Mouse (Mus musculus) gastrocnemius, adult 18-20 months (tissue): ENCODE measurements at regions not wholly inside any gene's neighbourhood (a gene's known extent, or its start where the extent isn't known, plus 50 kb on each side); places are given as distances from the start of the nearest gene placed in this dataset.
"Not testable (repeated sequence)": the region's sequence is repeated elsewhere in the genome, so short reads cannot be mapped to it uniquely, and the experiment has no call there.

Experiments
- DNase-seq: peaks from one replicate; pipeline ENCODE4 v3.0.0; 2021; ENCODE audit warnings: low spot score

DNA sequence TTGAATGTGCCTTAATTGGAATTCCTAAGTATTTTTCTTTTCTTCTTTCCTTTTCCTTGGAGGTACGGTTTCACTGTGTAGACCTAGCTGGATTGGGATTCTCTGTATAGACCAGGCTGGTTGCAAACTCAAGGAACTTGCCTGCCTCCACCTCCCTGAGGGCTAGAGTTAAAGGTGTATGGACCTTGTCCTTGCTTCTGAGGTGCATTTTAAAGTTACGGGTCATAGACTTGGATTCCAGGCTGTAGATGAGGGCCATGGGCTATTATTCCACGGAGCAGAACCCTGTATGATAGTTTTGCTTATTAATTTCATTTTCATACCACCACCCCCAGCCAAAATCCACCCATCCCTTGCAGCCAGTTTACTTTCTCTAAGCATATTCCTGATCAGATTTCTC, 50.7 kb upstream of the Wdr26 start:
- DNase-seq: no peak

DNA sequence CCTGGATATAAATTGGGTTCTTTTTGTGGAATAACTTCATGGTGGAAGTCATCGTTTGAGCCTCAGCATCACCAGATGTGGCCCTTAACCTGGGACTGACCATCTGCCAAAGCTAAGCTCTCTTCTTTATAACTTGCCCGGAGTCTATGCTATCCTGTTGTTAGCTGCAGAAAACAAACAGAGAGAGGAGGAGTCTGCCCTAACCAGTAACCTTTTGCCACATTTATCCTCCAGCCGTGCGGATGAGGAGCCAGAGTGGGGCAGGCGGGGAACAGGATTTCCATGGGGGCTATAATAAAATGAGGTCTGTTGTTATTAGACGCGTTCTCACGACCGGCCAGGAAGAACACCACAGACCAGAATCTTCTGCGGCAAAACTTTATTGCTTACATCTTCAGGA, 51.4 kb upstream of the Wdr26 start:
- DNase-seq: no peak

DNA sequence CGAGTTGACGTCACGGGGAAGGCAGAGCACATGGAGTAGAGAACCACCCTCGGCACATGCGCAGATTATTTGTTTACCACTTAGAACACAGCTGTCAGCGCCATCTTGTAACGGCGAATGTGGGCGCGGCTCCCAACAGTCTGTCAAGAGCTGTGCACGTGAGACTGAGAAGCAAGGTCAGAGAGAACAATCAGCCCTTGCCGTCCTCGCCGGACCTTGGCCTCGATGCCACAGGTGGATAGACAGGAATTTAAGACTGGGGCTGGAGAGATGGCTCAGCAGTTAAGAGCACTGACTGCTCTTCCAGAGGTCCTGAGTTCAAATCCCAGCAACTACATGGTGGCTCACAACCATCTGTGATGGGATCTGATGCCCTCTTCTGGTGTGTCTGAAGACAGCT, 58.7 kb upstream of the Wdr26 start:
- DNase-seq: not testable (repeated sequence)

DNA sequence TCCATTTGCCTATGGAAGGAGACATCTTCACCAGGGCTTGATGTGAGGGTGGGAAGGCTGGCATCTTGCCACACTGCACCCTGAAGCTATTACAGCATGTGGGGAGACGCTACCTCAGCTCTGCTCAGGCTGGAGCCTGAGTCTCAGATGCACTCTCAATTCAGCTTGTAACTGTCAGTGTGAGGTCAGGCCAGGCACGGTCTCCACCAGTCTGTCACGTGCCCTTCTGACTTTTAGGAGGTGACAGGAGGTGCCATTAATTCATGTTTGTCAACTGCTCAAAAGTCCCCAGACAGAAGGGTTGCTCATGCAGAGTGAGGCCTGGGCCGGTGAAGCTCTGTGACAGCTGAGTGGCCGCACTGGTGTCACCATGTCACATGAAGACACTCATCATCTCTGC, 59.4 kb upstream of the Wdr26 start:
- no peak for DNase-seq

DNA sequence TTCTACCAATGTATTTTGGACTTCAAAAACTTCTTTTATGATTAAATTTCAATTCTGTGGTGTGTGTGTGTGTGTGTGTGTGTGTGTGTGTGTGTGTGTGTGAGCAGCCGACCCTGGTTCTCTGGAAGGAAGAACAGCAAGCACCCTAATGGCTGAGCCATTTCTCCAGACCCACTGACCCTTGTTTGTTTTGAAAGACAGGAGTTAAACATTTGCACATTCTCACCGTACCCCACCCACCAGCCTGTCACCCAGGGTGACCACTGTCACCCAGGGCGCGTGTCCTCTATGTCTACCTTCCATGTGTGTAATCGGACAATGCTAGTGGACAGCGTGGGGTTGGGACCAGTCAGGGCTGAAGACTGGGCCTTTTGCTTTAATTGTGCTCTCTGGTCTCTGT, 60.0 kb upstream of the Wdr26 start:
- no peak for DNase-seq

DNA sequence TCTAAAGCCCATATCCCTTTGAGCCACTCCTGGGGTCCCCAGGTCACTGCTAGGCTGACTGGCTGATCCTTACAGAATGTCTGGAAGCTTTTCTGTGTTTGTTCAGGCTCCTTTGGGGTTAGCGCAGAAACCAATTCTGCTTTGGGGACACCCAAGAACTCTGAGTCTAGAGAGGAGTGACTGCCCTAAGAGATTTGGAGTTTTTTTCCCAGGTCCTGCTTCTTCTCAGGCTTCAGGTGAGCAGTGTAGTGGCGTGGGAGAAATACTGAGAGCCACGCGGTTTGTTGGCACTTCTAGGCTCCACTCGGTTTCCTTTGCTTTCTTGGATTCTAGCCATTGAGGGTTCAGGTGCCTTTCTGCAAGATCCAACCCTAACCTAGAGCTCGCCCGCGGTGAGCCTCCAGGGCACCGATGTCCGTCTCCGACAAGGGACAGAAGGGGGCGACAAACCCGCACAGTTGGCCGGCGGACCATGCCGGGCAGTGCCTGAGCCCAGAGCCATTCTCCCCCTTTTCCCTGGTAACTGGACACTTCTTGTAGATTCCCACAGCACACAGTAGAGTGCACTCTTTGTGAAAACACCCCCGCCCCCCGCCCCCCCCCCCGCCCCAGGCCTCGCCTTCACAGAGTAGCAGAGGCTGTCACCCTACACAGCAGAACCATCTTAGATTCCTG, 61.0 kb upstream of the Wdr26 start:
- DNase-seq: peak; percentile 76

DNA sequence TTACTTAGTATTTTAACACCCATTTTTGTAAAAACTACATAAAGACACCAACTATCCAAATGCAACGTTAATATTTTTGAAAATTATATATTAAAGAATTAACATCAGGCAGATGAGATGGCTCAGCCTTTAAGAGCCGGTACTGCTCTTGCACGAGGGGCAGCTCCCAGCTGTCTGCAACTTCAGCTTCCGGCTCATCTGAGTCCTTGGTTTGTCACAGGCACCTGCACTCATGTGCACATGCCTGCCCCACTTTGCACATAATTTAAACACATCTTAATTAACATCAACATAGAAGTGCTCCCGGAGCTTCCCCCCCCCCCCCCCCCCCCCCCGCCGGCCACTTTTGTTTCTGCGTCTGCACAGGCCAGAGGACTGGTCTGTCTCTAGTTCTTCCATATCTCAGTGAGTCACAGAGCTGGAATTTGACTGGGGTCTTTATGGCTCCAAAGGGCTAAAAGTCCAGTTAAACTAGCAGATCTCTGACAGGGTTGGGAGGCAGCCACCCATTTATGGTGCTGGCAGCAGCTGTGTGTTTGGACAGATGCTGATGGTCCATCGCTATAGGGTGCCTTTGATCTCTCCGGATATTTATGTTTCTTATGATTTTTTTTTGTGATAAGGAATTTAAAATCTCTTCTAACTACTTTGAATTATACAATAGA, 61.9 kb upstream of the Wdr26 start:
- no peak for DNase-seq

DNA sequence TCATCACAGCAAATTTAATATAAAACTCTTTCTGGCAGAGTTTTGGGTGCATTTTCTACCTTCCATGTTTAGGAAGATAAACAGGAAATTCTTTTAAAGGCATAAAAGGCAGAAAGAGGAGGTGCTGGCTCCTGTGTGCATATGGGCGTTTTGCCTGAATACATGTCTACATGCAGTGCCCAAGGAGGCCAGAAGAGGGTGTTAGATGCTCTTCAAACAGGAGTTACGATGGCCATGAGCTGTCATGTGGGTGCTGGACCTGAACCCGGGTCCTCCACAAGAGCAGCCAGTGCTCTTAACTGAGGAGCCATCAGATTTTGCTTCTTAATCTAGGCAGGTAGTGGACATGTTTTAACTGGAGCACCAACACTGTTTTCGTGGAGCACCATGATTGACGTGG, 69.0 kb upstream of the Wdr26 start:
- DNase-seq: no peak

DNA sequence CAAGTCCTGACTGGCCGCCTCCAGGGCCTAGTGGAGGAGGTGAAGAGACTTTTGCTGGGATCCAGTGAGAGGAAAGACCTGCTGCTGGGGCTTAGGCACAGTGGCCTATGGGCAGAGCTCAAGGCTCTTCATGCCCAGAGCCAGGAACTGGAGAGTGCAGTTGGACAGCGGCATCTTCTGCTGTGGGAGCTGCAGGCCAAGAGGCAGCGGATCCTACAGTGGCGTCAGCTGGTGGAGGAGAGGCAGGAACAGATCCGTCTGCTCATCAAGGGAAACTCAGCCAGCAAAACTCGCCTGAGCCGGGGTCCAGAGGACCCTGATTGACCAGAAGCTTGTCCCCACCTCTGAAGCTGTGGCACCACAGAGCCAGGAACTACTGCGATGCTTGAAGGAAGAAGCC, 69.4 kb upstream of the Cnih3 start:
- DNase-seq: not testable (repeated sequence)

DNA sequence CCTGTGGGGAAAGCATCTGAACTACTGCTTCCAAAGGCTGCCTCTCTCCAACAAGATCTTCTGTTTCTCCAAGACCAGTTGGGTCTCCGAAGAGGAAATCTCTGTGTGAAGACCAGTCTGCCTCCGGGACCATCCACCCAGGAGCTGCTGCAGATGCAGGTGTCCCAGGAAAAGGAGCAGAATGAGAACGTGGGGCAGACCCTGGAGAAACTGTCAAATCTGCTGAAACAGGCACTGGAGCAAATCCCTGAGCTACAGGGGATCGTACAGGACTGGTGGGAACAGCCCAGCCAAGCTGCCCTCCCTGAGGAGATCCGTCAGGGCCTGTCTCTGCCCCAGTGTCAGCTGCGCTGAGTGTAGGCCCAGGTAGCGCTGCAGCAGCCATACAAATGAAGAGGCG, 68.9 kb upstream of the Cnih3 start:
- not testable (repeated sequence) for DNase-seq

DNA sequence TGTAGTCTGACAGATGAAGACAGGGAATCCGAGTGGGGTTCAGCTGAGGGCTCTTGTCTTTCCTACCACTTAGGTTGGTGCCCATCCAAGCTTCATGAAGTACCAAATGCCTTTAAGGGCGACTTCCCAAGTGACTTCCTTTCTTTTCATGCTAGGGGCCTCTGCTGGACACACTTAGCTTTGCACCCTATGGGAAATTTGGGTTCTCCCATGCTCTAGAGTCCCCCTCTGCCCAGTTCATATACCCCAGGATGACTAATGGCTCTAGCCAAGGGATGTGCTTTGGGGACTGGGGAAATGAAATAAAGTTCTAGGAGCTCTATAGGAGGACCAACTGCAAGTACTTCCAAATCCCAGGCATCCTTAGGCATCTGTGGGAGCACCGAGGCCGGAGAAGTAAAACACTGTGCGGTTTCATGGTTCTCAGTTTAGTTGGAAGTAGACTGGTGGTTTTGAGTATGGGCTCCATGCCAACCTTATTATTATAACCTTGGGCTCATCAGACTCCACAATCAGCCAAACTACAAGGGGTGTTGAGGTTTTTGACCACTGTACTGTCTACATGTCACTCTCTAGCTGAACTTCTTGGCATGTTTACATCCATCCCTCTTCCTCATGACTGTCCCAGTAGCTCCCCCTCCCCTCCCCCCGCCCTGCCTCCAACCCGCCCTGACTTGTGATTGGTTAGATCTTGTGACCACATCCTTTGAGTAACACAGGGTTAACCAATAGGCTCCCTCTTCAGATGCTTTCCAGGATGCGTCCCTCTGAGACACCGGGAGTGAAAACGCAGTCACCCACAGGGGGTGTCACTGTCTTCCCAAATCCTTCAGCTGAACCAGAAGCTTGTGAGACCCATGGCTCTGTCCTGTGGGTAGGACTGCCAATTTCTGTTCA, 67.9 kb upstream of the Cnih3 start:
- no peak for DNase-seq

DNA sequence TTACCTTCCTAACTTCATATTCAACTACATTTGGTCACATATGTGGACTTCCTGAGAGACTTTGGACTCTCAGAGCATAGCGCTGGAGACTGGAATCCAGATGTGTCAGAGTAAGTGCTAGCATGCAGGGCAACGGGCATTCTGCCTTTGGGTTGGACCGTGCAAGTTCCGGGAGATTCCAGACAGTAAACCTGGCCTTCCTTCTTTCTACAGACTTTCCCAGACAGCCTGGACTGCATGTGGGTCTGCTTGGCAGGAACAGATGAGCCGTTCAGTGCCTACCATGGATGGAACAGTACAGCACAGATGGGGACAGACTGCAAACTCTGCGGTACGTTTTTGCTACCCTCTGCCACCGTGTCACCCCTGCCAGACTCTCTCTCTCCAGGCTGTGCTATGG, 66.8 kb upstream of the Cnih3 start:
- DNase-seq: no peak

DNA sequence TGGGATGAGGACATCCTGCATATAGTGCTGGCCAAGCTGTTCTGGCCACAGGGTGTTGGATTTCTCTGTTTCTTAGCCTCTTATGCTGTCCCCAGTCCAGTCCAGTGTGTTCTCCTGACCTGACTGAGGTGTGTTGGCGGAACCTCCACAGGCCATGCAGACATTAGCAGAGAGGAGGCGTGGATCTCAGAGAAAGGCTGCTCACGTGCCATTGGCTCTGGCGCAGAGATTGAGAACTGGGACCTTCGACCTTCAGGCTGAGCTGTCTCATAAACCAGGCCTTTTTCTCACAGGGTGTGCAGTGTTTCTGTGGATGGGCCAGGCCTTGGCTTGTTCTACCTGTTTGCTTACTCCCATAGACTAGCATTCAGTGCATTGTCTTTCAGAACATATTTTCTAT, 66.3 kb upstream of the Cnih3 start:
- DNase-seq: no peak

DNA sequence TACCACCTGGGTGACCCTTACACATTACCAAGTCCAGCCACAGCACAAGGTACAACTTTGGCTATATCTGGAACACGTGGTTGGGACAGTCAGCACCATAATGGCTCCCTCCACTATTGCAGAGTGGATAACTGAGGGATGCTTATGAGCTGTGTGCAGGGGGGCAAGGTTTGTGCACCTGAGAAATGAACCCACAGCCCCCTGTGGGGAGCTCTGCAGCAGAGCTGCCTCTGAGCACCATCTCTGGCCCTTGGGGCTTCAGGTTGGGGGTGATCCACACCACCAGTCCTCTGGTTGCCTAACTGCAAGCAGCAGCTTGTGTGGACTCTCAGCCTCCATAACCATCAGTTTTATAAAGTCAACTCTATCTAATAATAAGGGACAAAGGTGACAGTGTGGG, 65.3 kb upstream of the Cnih3 start:
- DNase-seq: no peak

DNA sequence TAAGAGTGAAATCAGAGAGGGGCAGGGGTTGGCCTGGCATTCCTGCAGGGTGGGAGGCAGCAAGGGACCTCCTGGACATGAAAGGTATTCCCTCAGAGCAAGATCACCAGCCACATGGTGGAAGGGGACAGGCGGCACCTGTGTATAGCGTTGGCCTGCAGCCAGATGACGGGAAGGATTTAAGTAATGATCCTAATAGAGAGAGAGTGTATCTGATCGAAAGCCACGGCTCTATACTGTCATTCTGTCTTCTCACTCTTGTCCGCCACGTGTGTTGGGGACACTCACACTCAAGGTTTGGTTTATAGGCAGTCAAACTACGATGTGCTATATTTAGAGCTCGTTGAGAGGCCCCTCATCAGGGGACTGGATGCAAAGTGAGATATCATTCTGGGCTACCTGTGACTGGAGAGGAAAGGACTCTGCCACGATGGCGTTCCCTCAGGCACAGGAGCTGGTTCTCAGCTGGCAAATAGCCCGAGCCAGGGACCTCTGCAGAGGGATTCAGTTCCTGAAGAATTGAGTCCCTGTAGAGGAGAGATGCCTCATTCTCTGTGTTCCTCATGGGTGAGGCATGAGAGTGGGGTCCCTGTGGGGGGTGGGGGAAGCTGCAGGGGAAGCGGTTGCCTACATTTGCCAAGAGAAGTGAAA, 62.9 kb upstream of the Cnih3 start:
- no peak for DNase-seq

DNA sequence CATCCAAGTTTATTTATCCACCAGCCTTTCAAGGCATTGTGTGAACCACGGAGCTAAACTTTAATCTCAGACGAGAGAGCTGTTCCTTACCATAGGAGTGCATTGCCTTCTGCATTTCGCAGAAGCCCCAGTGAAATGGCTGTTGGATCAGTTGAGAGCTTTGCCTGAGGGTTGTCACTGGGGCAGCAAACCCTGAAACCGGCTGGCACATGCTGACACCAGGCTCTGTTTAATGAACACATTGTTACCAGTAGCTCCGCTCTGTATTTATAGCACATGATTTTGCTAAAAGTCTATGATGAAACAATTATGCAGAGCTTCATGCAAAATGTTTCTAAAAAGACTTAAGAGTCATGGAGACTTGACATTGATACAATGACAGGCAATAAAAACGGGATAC, 61.2 kb upstream of the Cnih3 start:
- DNase-seq: no peak

DNA sequence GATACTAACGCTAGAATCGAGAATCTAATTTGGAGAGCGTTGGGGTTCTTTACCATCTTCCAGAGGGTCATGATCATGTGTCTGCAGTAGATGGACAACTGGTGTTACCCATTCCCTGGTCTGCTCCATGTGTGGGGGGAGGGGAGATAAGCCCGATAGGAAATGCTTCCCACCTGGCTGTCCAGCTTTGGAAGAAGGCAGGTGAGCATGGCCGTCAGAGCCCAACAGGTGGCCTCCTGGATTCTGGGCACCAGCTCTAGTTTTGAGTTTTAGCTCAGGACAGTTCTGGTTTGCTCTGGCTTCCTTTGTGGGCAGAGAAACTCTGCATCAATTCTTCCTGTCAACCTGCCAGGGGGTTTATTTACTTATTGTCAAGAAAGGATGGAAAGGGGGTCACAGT, 60.5 kb upstream of the Cnih3 start:
- no peak for DNase-seq

DNA sequence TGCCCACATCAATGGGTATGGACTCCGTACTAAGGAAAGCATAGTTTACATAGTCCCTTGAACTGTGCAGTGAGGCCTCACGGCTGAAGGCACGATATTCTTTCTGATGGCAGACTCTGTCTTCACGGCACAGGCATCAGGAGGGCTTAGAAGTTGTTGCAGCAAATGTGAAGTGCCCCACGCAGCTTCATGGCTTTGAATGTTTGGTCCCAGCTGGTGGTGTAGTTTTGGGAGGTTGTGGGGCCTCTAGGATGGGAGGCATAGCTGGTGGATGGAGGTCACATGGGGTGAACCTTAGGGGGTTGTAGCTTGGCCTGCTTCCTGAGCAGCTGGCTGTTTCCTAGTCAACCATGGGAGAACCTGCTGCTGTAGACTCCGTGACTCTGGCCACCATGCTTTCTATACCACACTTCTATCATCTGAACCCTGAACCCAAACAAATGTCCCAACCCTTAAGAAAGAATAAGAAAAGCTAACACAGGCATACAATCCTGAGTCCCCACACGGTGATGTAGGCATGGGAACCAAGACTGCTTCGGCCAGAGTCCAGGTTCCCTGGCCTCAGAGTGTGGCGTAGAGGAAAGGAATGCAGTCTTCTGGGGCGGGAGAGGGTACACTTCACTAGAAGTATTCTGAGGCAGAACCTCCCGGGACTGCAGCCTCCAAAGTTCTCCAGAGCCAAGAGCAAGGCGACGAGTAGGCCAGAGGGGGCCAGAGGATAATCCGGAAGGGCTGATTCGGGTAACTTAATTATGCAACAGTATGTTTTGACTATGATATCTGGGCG, 59.2 kb upstream of the Cnih3 start:
- DNase-seq: no peak

DNA sequence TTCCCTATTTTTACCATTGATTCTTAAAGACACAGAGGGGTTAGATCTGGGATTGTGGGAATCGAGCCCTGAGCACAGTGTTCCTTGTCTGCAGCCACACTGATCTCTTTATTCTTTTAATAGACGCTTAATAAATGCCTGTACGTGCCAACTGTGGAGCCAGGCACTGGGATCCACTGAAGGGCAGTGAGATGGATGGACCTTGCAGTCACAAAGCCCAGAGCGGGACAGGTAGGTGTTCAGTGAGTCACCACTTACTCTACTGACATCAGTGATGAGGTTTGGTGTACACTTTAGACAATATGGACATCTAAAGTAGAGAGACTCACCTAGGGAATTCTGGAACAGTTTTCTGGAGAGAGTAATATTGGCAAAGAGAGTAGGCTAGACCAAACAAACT, 56.8 kb upstream of the Cnih3 start:
- DNase-seq: no peak

DNA sequence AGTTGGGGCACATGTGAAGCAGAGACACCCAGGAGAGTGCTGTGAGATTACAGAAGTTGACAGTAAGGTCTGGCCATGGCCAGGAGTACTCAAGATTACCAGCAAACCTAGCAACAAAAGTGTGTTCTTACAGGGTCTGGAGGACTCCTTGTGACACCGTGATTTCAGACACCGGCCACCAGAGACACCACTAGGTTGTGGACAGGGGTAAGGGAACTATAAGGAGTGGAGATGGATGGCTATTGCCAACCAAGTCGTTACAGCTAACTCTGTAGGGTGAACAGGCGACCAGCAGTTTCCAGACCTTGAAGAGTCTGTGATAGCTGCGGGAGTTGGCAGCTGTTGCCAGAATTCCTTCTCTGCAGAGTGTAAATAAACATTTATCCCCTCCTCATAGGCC, 54.4 kb upstream of the Cnih3 start:
- no peak for DNase-seq

DNA sequence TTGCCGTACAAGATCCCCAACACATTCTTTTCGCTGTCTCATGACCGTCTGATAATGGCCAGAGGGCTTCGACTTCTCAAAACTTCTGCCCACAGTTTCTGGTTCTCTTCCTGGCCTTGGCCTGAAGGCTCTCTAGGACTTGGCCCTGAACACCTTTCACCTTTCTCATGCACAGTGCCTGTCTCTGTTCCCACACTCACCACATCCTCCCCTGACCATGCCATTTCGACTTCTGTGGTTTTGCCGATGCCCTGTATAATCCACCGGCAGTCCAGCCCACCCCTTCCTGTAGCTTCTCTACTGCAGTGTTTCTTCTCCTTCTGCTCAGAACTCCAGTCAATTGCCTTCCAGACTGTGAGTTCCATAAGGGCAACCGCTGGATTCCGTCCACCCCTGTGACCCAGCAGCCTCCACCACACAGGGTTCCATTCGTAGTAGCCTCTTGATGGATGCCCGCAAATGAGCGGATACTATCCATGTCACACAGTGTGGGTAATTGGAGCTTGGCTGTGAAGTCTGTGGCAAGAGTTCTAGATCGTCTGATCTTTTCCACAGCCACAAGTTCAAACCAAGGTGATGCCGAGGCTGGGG, 53.3 kb upstream of the Cnih3 start:
- no peak for DNase-seq
